Mouse (Mus musculus) gastrocnemius, postnatal 10 days (tissue): ENCODE results near the gene Kdm6b. TPM values are rescaled to one million over a fixed set of nuclear protein-coding genes. Genes with fewer than 3 reads are reported as not detected.

ENCODE experiments used
- DNase-seq: peaks from one replicate; pipeline ENCODE4 v3.0.0; 2021; ENCODE audit warnings: mixed read lengths
- total RNA-seq, 2 experiments: library from RNA; stranded (reverse); gene quantifications; 2 replicates each; pipeline ENCODE4 v1.2.3; 2021

The Kdm6b gene
- total RNA-seq, 2 experiments from 2014 or later, result 35.9 to 47.5 TPM

DNA sequence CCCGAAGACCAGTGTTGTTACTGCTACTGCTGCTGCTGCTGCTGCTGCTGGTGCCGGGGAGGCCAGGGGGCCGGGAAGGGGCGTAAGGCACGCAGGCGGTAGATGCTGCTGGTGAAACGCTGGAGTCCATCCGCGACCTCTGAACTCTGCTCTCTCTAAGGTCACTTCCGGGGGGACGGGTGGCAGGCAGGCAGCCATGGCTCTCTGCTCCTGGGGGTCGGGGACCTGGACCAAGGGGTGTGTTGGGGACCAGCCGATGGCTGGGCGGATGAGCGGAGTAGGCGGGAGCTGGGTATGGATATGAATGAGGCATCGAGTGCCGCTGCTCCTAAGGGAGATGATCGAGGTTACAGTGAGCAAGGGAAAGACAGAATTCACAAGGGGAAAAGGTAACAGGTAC lies 7.2 kb downstream of the Kdm6b start:
- no peak for DNase-seq

DNA sequence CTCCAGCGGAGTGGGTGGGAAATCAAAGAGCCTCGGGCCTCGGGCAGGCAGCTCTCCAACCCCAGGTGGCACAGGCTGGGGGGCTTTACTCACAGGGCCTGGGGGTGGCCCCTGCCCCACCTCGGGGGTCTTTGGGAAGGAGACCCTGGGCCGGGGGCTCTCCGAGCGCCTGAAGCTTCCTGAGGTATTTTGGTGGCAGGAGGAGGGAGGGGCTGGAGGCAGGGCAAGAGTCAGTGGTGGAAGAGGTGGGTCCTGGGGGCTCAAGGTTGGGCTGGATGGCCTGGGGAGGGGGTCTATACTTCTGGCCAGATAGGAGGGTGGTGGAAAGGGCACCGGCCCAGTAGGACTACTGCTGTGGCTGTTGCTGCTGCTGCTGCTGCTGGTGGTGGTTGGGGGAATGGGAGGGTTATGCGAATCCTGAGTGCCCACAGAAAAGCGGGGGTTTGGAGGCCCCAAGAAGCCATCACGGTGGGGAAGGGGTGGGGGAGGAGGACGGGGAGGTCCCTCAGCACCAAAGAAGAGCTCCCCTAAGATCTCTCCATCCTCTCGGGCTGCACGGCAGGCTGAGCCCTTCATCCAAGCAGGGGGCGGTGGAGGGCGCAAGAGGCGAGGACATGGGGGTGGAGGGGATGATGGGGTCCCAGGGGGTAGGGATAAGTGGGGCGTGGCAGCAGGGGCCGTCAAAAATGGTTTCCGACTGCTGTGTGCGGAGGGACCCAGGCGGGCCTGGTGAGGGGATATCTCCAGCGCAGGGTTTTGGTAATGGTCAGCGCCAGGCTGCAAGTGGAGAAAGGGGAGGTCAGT lies 7.9 kb downstream of the Kdm6b start:
- DNase-seq, result peak; percentile 8

DNA sequence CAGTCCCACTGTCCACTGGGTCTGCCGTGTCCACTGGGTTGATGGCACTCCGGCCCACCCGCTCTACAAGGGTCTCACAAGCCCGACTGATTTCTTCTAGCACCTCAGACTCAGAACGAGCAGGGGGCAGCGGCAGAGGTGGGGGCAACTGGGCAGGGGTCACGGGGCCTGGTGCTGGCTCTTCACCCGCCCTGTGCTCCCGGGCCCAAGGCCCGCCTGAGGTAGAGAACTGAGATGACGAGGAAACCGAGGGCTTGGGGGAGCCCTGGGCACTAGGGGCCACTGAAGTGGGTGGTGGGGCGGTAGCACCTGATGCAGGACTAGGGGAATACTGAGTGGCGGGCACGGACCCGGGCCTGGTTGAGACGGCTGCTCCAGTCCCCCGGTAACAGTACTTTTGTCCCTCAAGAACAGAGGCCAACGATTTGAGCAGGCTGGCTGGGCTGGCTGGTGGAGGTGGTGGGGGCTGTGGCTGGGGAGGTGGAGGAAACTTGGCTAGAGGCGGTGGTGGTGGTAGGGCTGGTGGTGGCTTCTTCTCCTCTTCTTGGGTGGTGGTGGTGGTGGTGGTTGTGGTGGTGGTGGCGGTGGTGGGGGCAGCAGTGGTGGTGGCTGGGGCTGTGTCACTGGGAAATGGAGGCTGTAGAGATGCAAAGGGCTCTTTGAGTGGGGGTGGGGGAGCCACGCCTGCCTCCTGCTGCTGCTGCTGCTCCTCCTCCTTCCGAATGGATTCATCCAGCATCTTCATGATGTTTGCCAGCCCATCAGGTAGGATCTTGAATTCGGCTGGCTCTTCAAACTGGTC lies 8.7 kb downstream of the Kdm6b start:
- DNase-seq, result peak; percentile 8

DNA sequence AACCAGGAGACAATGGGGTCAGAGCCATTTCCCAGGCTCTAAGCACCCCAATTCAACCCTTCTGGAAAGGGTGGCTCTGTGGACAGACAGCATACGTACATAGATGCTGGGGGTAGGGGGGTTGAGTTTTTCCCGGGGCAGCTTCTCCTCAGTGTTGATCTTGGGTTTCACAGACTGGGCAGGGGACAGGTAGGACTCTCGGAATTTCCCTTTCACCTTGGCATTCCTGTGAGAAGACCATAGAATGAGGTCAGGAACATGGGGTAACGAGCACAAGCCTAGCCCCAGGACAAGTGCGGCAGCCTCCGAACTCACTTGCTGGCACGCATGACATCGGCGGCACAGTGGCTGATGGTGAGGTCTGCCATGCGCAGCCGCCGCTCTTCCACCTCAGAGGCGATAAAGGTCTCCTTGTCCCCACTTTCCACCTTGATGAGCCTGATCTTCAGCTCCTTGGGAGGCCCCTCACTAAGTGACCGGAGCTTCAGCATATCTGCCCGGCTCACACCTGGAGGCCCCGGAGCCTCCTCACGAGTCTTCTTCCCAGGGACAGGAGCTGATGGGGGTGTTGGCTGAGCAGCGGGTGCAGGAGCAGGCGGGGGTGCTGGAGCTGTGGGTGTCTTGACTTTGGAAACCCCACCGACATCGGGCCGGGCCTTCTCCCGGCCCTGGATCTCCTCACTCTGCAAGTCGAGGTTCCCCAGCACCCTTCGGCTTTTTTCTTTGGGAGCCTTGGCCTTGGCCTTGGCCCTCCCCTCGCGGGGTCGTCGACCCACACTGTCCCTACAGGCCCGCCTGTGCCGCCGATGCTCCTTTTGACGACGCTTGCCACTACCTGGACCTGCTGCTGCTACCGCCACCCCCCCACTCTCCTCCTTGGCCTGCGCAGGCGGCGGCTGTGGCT lies 9.5 kb downstream of the Kdm6b start:
- DNase-seq, result peak; percentile 20

DNA sequence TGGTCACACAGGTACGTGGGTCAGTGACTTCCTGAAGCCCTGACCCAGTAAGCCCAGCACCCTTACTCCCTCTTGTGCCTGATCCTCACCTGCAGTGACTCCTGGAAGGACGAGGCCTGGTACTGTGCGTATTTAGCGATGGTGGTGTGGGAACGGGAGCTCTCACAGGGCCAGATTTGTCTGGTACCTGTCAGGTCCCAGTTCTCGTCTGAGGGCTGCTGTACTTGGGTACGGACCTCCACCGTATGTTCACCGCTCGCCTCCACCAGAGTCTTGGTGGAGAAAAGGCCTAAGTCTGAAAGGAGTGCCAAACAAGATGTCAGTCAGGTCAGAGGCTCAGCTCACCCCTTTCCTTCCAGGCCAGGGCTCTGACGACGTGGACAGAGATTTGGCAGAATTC lies 11.5 kb downstream of the Kdm6b start:
- no peak for DNase-seq

- peak; percentile 74 for DNase-seq
Measured at GRCm38 (mm10) chr11:69401210-69401637, 12.3 kb downstream of the Kdm6b start.

DNA sequence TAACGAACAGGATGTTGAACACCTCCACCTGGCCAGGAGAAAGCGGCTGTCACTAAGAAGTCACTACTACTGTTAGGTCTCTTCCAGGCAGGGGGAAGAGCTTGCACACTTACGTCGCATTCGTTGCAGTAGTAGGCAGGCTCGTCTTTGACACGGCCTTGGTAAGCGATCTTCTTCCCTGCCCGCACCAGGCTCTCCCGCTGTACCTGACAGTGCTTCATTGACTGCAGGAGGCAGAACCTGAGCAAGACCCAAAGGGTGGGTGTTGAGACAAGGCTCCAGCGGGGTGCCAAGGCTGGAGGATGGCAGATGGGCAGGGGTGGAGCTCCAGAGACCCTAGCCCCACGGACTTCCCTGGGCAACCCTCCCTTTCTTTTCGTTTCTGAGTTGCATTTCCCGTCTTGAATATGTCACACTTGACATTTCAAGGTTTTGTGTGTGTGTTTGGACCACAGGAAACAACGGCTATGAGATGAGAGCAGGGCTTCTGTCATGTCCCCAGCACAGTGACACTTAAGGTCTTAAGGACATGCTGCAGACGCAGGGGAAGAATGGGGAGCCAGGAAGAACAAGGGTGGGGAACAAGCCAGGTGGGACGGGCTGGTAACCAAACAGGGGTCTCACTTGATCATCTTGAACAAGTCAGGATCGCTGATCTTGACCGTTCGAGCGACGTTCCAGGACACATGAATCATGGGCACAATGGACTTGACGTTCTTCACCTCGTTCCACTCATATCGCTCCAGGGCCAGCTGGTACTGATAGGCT lies 13.2 kb downstream of the Kdm6b start:
- DNase-seq, result peak; percentile 8

DNA sequence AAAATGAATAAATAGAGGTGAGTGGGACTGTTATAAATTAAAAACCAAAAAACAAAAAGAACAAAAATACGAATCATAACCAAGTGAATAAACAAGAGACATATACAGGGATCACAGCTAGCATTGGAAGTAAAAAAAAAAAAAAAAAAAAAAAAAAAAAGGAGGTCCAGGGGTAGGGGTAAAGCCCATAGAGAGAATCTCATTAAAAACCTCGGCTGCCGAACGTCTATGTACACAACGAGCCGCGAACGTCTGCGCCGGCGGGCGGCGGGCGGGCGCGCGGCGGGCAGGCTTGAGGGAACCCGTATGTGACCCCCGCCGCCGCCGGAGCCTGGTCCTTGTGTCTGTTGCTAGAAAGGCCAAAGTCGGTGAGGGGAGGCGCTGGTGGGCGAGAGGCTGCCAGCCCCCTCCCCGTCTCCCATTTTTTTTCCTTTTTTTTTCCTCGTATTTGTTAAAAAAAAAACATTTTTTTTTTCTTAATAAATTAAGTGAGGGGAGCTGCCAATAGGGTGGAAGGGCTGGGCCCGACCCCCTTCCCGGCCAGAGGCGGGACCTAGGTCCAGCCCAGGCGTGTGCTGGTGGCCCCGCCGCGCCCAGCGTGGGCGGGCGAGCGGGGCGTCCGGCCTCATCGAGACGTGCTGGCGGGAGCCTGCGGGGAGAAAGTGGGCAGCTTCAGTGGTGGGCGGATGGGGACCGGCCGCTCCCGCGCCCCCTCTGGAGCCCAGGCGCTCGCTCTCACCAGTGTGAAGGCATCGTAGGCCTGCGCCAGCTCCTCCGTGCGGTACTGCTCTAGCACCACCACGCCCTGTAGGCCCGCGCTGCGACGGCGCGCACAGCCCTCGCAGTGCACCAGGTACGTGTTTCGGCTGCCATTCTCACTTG lies 14.0 kb downstream of the Kdm6b start:
- peak; percentile 37 for DNase-seq

DNA sequence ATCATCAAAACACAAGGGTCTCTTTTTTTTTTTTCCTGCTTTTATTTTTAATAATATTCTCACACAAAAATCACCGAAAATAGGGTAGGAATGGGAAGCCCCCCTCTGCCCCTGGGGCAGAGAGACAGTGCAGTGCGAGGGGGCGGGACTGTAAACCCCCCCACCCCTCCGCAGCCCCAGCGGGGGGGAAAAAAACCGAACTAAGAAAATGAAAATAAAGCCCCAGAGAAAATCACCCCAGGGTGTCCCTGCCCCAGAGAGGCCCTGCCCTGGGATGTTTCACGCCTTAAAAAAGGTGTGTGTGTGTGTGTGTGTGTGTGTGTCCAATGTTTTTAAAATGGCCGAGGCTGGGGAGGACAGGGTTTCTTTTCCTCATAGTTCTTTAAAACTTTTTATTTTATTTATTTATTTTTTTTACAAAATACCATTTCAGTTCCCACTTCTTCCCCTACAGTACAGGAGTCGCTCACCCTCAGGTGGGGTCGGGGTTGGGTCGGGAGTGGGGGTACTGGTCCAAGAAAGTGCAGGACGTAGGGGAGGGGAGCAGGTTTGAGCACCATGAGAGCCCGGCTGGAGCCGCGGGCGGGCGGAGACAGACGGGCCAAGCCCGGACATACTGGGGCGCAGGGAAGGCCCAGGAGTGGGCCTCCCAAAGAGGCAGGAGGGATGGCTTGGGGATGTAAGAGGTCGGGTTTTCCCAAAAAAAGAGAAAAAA lies 14.8 kb downstream of the Kdm6b start:
- peak; percentile 15 for DNase-seq

DNA sequence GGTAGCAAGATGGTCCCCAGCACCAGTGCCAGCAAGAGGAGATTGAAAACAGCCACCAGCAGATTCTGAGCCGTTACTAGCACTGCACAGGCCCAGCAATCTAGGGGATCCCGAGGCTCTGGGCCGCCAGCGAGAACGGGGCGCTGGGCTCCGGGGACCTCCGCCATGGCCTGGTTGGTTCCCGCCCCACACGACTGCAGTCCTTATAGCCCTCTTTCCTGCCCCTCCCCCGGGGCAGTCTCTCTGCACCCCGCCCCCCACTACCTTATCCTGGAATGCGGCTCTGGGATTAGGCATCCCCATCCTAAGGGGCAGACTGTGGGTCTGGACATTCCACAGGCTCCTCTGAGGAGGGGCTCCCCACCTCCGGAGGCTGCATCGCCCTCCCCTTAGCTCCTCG lies 15.4 kb downstream of the Kdm6b start, which contains the start of gene Tmem88:
TSS of gene Tmem88 (minus strand) at position 176 of the 400 bp plus-strand sequence.
- peak; percentile 33 for DNase-seq

DNA sequence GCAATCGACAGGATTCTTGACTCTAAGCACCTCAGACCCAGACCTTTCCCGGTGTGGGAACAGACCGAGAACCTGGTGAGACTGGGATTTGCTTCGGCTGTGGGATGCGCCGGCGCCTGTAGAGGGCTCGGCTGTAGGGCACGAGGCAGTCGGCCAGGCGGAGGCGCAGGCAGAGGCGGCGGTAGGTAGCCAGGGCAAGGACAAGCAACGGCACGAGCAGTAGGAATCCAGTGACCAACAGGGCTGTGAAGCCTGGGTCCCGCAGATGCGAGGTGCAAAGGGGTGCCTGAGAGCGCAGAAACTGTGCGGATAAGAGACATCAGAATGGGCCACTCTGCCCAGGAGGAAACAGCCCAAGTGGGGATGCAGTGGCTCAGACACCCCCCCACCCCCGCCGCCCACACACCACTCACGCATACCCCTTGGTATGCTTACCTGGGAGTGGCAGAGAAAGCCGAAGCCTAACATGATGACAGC lies 15.9 kb downstream of the Kdm6b start:
- peak; percentile 26 for DNase-seq

DNA sequence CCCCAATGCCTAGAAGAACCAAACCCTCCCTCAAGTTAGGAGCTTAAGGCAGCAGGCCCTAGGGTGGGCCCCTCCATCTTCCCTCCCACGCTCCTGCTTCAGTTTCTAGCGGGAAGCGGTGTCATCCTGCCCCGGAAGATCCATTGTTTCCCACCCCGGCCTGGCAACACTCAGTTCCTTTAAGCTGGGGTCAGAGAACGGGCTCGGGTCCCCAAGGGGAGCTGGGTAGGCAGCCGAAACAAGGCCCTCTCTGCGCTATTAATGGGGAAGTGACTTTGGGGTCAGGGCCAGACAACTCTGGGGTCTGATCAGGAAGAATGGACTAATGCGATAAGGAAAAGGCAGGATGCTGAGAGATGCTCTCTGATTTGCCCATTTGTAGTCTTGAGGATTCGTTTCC lies 16.7 kb downstream of the Kdm6b start:
- peak; percentile 32 for DNase-seq

- peak; percentile 87 for DNase-seq
Measured at GRCm38 (mm10) chr11:69395634-69396373, 17.7 kb downstream of the Kdm6b start.

- DNase-seq, result peak; percentile 83
Measured at GRCm38 (mm10) chr11:69395235-69395633, 18.2 kb downstream of the Kdm6b start, which contains the start of the genes Naa38 and Cyb5d1. Naa38 (plus strand) TSS chr11:69395487. Cyb5d1 (minus strand) TSS chr11:69395631.

DNA sequence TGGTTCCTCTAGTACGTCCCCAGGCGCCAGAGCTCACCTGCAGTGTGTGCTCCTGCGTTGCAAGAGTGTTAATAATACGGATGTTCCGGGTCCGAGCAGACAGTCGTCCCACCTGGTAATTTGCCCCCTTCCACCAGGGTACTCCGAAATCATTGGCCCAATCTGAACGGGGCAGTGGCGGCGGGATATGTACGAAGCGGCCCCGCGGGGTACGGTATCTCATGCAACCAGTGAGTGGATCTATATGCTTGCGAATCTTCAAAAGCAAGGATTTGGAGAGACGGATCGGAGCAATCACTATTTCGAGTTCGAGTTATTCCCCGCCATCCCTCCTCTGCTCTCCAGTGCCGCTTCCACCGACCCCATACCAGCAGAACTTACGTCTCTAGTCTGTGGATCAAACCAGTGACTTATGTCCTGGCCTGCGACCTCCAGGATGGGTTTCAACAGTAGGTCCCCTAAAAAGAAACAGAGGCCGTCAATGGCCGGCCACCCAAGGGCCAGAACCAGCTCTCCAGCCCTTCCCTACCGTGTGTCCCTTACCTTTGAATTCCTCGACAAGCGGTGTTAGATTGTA lies 18.8 kb downstream of the Kdm6b start:
- DNase-seq, result peak; percentile 11

- DNase-seq, result peak; percentile 57
Measured at GRCm38 (mm10) chr11:69390400-69391034, 23.0 kb downstream of the Kdm6b start.

- peak; percentile 68 for DNase-seq
Measured at GRCm38 (mm10) chr11:69389531-69390399, 23.7 kb downstream of the Kdm6b start.
